Mouse (Mus musculus) thymus, postnatal 0 days (tissue): Measurements from ENCODE around the gene Sdc4. TPM values are rescaled to one million over a fixed set of nuclear protein-coding genes. Genes with fewer than 3 reads are reported as not detected.
A peak's percentile ranks its signal among the peaks of the same experiment; 100 is the strongest.

Experiments
- DNase-seq: peaks from one replicate; pipeline ENCODE4 v3.0.0-alpha.2; 2015; ENCODE audit warnings: low spot score
- polyA plus RNA-seq: library from polyadenylated mRNA; unstranded; fragments of >200 nt; fragmentation: Nextera tagmentation; extraction: Ambion mirVana; gene quantifications from 2 replicates; pipeline ENCODE4 v1.2.1, GENCODE M21; 2015

Sdc4 gene
- polyA plus RNA-seq, 1 experiment from 2014 or later = 40.4 TPM

DNA sequence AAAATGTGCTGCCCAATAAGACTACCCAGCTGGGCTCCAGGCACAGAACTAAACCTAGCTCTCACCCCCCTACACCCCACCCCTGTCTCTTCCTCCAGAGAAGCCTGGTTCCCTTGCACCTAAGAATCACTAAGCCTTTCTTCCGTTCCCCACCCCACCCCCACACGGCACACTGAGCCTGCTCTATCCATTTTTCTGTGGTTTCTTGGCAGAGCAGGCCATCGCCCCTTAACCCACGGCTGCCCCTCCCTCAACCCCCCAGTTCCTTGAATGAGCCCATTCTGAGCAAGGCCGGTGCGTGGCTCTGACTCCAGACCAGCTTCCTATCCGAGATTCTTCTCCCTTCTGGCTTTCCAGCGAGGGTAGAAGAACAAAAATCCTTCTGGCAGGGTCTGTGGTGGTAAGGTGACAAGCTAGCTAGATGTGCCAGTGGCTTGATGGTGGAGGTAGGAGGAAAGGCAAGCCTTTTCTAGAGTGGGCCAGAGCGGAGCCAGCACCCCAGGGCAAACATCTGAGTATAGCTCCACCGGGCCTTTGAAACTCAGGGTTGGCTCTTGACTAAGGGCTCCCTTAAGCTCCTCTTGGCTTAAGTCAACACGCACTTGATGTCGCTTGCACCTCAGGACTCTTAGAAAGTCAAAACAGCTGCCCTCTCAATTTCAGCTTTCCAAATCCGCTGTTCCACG, 40.1 kb downstream of the Sdc4 start:
- no peak for DNase-seq

DNA sequence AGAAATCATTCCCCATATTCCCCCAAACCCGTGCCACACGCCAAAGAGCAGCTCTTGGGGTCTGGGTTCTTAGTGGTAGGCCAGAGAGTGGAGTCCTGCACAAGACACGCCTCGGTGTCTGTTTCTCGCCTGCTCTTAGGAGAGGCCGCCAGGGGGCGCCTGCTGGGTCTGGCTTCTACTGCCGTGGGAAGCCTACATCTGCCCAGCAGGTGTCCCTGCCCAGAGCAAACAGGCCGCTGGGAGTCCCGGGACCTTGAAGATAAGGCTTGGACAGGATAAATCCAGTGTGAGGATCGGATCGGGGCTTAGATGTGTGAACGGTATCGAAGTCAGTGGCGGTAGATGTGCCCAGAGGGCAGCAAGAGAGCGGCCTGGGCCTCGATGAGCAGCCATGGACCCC, 40.8 kb downstream of the Sdc4 start, which contains the start of gene Rbpjl:
Rbpjl (plus strand) TSS at position 236 of the 400 bp plus-strand sequence.
- DNase-seq = peak; percentile 69

DNA sequence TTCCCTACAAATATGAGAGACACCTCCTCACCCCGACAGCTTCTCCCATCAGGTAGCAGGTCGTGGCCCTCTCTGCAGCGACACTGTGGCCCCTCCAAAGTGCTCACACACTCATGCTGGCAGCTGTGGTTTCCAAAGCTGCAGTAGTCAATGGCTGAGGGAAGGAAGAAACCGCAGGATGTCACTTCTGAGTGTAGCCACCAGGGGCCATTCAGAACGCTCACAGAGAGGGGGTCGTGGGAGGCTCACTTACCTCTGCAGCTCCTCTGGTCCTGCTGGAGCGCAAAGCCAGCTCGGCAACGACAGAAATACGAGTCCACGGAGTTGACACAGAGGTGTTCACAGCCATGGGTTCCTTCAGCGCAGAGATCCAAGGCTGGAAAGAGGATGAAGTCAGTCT, 46.8 kb downstream of the Sdc4 start:
- DNase-seq = no peak

DNA sequence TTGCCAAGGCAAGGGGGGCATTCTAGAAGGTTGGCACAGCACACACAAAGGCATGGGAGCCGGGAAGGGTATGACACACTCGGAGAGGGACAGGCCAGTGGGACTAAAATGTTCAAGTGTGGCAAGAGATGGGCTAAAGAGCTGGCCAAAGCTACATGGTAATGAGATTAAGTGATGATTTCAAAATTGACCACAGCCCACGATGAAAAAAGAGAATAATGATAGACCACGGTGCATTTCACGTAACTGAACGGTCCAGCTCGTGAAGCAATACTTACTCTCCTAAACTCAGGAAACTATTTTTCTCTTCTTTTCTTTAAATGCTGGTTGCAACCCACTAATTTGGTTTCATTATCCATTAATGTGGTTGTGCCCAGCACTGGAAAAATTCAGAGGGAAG, 47.6 kb downstream of the Sdc4 start:
- DNase-seq = no peak

DNA sequence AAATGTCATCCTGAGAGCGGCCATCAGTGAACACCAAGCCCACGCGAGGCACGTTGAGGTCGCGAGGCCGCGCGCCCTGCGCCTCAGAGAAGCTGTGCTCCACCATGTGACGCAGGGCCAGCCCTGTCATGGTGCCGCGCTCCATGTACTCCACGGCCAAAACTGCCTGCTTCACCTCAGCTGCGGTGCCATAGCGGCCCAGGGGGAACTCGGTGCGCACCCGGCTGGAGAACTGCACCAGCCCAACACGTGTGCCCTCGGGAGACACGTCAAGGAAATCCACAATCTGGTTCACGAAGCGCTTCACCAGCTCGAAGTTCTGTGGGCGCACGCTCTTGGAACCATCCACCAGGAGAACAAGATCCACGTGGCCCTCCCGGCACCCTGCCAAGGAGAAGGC, 50.6 kb downstream of the Sdc4 start:
- no peak for DNase-seq

DNA sequence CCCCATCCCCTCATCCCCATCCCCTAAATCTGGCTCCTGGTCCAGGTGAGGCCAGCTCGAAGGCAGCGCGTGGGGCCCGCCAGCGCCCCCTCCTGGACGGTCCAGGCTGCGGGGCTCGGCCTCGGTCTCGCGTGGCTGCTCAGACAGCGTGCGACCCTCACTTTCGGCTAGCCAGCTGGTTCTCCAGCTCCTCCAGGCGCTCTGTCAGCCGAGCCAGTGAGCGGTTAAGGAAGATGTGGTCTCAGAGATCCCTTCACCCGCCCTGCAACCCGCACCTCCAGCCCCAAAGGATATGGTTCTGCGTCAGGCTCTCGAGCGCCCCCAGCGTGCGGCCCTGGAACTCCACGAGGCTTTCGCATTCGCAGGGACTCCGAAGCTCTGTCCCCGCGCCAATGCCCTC, 54.2 kb downstream of the Sdc4 start:
- DNase-seq = peak; percentile 76

DNA sequence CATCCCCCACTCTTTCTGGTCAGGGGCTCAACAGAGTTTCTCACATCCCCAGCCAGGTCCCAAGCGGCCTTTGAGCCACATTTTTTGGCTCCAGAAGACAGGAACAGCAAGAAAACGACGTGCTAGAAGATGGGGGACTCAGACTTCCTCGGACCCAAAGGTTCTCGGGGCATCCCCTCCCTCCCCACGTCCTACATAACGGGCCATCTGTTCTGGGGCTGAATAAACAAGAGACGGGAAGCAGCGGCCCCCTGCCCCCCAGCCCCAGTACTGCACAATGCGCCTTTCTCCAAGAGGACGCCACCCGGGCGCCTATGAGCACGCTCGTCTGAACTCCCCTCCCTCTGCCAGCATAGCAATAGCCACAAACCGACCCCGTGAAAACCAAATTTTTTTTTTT, 54.7 kb downstream of the Sdc4 start, which contains the start of gene Slpi:
Slpi (minus strand) TSS at position 76 of the 400 bp plus-strand sequence.
- peak; percentile 10 for DNase-seq

DNA sequence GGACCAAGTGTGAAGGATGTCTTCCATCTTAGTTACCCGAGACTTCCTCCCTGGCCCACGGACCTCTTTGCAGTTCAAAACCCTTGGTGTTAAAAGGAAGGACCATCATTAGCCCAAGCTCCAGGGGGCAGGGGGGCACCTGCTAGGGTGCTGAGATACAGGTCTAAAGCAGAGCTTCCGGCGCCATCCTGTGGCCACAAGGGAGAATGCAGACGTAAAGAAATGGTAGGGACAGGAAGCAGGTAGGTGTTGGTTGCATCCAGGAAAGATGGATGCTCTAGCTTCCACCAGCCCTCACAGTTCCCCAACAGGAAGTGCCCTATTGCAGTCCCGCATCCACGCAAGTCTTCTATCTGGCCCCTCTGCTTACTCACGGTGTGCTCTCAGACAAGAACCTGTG, 56.7 kb downstream of the Sdc4 start:
- DNase-seq = peak; percentile 42

DNA sequence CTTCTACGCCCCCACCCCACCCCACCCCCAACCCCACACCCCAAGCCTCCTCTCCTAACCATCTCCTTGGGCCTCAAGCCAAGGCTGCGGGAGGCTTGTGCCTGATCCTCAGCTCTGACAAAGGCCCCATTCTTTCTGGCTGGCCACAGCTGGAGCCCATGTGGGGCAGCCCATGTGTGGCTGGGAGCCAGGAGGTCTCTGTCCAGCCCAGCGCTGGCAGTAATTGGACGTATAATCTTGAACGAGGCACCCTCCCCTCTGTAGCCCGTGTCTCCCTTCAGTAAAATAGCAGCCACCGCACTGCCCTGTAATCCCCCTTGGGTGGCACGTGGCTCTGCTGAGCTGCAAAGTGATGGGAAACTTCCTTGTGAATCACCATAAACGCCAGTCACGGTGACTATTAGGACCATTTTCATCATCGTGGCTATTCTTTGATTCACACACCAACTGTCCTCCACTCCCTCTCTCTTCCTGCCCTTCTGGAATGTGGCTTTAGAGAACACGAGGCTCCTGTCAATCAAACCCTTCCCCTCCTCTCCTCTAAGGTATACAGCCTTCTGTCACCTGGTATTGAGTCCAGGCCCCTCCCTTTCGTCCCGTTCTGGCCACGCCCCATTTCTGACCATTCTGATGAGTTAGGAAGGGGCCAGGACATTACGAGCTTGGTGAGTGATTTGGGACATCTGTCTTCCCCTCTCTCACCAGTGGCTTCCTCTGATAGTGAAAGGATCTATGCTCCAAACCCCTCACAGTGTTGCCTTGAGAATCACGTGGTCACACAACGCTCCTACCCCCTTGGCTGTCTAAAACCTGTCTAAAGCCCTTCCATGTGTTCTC, 57.5 kb downstream of the Sdc4 start:
- no peak for DNase-seq

DNA sequence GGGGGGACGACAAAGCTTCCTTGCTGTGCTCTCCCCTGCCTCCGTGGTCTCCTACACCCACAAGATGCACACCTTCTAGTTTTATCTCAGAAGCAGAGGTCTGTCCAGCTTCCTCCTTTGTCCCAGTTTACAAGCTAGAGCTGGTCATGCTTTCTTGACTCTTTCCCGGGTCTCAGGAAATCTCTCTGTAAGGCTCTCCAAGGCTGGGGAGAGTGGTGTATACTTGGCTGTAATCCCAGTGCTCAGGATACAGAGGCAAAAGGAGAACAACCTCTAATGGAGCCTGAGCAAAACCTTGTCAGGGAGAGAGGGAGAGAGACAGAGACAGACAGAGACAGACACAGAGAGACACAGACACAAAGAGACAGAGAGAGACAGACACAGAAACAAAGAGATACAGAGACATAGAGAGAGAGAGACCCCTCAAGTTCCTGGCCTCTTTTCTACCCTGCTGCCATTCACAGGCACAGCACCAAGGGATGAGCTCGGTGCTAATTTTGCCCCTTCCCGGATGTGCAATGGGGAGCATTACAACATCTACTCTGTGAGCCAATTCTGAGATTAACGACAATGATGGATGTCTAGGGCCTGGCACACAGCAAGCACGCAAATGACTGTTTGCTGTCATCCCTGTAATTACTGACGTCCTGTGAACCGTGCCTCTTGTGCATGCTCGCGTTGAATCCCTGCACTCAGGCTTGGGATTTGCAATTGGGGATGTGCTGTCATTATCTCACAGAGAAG, 59.9 kb downstream of the Sdc4 start:
- no peak for DNase-seq

DNA sequence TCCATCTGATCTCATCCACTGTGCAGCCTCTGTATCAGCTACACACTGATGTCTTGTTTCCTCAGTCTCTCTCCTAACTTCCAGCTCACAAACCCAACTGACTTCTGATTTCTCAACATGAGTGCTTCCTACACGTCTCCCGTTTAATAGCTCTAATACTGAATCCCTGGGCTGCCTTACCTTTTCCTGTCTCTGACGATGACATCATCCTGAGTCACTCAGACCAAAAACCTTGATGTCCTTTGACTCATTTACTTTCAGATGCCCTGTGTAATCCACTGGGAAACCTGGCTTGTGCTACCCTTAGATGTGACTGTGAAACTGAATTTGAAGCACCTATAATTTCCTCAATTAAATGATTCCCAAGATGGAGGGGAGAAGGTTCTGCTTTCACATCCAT, 60.7 kb downstream of the Sdc4 start:
- no peak for DNase-seq

DNA sequence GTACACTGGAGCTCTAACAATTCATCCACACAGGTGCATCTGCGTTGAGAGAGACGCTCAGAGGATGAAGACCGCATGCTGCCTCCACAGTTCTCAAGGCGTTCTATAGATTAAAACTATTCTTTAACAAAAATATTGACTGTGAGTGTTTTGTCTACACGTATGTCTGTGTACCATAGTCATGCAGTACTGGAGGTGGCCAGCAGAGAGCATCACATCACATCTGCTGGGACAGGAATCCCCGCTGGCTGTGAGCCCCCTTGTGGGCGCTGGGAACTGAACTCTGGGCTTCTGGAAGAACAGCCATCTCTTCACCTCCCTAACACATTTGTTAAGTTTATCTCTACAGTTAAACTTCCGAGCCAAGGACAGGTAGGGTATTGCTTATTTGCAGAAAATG, 62.0 kb downstream of the Sdc4 start:
- peak; percentile 7 for DNase-seq

DNA sequence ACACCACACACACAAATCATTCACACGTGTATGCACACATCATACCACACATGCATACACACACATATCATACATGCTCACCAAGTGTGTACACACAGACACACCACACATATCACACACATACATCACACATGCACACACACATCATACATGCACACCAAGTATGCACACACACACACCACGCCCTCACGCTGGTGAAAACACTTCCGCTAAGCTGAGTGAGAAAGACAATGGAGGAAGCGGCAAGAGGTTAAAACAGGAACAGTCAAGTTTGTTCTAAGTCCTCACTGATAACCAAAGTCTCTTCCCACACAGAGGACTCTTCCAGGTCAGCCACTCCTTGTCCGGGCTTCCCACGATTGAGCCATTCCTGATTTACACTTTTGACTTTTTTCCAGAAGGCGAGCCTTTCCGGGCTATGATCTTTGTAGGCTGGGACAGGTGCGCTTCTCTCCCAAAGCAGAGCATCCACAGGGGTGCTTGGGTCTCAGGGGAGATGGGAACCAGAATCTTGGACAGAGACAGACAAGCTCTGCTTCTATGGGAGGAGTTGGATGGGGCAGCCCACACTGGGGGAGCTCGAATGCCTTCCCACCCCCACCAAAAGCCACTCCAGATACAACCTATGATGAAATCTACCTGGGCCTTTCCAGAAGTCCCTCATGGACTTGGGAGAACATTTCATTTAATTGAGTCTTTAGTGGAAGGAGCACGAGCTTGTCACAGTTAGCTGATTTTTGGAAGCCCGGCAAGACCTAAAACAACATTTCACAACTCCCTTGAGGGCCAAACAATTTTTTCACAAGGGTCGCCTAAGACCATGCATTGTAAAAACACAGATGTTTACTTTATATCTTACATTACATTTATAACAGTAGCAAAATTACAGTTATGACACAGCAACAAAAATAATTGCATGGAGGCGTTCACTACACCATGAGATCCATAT, 65.9 kb downstream of the Sdc4 start:
- no peak for DNase-seq

Other genes with a start within 250 kb of the Sdc4 start
- not detected in 2 replicates for gene Wfdc15a, start 243.8 kb downstream of the Sdc4 start, polyA plus RNA-seq
- 1.8 and 2.9 TPM in 2 replicates for gene Wfdc15b, start 222.2 kb downstream of the Sdc4 start, polyA plus RNA-seq
- 0.09 and 0.12 TPM in 2 replicates for gene Svs2, start 205.4 kb downstream of the Sdc4 start, polyA plus RNA-seq
- 0.10 TPM in 1 of 2 replicates, not detected in the other for gene Svs3b, start 187.2 kb downstream of the Sdc4 start, polyA plus RNA-seq
- gene Svs4, start 165.4 kb downstream of the Sdc4 start, polyA plus RNA-seq = 0.54 TPM in 1 of 2 replicates, not detected in the other
- not detected in 2 replicates for gene Svs3a, start 154.6 kb downstream of the Sdc4 start, polyA plus RNA-seq
- not detected in 2 replicates for gene Svs6, start 127.1 kb downstream of the Sdc4 start, polyA plus RNA-seq
- gene Svs5, start 111.1 kb downstream of the Sdc4 start, polyA plus RNA-seq = not detected in 2 replicates
- 9.8 and 10.6 TPM in 2 replicates for gene Slpi, start 54.8 kb downstream of the Sdc4 start, polyA plus RNA-seq
- gene Rbpjl, start 40.7 kb downstream of the Sdc4 start, polyA plus RNA-seq = not detected in 2 replicates
- gene Matn4, start 38.7 kb downstream of the Sdc4 start, polyA plus RNA-seq = 0.08 and 0.12 TPM in 2 replicates
- gene Sys1, start 13.1 kb upstream of the Sdc4 start, polyA plus RNA-seq = 77.2 and 83.7 TPM in 2 replicates
- gene Gm20458, start 17.1 kb upstream of the Sdc4 start, polyA plus RNA-seq = 19.4 and 21.5 TPM in 2 replicates
- not detected in 2 replicates for gene Trp53tg5, start 29.8 kb upstream of the Sdc4 start, polyA plus RNA-seq
- 12.6 and 15.3 TPM in 2 replicates for gene Dbndd2, start 42.2 kb upstream of the Sdc4 start, polyA plus RNA-seq
- gene Pigt, start 53.6 kb upstream of the Sdc4 start, polyA plus RNA-seq = 47.2 and 51.1 TPM in 2 replicates
- 51.3 and 53.4 TPM in 2 replicates for gene Wfdc2, start 118.5 kb upstream of the Sdc4 start, polyA plus RNA-seq
- gene Spint3, start 129.6 kb upstream of the Sdc4 start, polyA plus RNA-seq = not detected in 2 replicates
- gene Wfdc6a, start 141.6 kb upstream of the Sdc4 start, polyA plus RNA-seq = not detected in 2 replicates
- gene Eppin, start 149.7 kb upstream of the Sdc4 start, polyA plus RNA-seq = not detected in 2 replicates
- gene Wfdc6b, start 169.6 kb upstream of the Sdc4 start, polyA plus RNA-seq = not detected in 2 replicates
- not detected in 2 replicates for gene Wfdc8, start 169.7 kb upstream of the Sdc4 start, polyA plus RNA-seq
- not detected in 2 replicates for gene Wfdc16, start 194.9 kb upstream of the Sdc4 start, polyA plus RNA-seq
- gene Wfdc10, start 212.2 kb upstream of the Sdc4 start, polyA plus RNA-seq = 0.42 TPM in 1 of 2 replicates, not detected in the other
- gene Wfdc9, start 212.7 kb upstream of the Sdc4 start, polyA plus RNA-seq = not detected in 2 replicates
- gene Wfdc11, start 230.2 kb upstream of the Sdc4 start, polyA plus RNA-seq = not detected in 2 replicates
- not detected in 2 replicates for gene Wfdc13, start 241.2 kb upstream of the Sdc4 start, polyA plus RNA-seq